Mouse (Mus musculus) heart, postnatal 25 days (tissue): ENCODE results near the gene Csmd2. TPM values are rescaled to one million over a fixed set of nuclear protein-coding genes. Genes with fewer than 3 reads are reported as not detected.

Experiments
- DNase-seq: peaks from one replicate; pipeline ENCODE4 v3.0.0; 2022; ENCODE audit warnings: low spot score
- intact Hi-C: fragments of 180-260 bp; cut with DNase I; formaldehyde crosslinking; loops from one replicate; pipeline ENCODE4 v1.15.1; 2025
- total RNA-seq, 2 experiments: library from RNA; stranded (reverse); gene quantifications; 2 replicates each; pipeline ENCODE4 v1.2.3; 2021

Gene Csmd2
- total RNA-seq = under 1 TPM; 0.03 to 0.06 TPM

DNA sequence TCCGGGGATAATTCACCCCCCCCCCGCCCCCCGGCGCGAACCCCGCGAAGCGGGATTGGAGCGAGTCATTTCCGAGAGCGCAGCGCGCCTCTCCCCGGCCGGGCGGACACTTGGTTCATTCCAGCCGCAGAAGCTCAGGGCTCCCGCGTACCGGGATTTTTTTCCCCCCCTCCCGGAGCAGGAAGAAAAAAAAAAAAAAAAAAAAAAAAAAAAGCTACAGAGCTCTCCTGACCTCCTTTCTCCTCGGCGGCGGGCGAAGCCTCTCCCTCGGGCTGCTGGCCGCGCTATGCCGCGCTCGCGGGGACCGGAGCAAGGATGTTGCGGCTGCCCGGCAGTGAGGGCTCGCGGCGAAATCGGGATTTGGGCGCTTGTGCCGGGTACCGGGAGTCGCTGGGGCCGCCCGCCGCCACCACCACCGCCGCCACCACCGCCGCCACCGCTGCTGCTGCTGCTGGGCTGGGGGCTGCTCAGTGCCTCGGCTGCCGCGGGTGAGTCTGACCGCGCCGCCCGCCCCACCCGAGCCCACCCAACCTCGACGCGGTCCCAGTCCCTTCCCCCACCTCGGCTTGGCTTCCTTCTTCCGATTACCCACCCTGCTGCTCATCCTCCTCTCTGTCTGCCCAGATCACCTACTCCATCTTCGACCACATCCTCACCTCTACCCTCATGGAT is at the start of gene Csmd2:
TSS of gene Csmd2 (plus strand) at position 74 of the 672 bp plus-strand sequence.
- intact Hi-C loops = no loop called here
- DNase-seq = no peak

DNA sequence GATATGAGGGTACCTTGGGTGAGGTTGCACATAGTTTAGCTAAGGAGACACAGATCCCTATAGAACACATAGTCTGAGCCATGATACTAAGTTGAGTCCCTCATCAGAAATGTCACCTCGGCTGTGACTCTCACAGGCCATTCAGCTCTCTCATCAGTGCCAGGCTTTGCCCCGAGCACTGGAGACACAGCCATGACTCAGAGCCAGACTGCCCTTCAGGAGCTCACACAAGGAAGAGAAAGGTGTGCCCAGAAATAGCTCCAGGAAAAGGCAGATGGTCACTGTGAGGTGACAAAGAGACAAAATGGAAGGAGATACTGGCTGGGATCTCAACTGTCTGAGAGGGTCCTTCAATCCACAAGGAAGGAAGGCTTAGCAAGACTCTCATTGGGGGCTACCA is 40.0 kb upstream of the Csmd2 start:
- no peak for DNase-seq
- intact Hi-C loops = no loop called here

DNA sequence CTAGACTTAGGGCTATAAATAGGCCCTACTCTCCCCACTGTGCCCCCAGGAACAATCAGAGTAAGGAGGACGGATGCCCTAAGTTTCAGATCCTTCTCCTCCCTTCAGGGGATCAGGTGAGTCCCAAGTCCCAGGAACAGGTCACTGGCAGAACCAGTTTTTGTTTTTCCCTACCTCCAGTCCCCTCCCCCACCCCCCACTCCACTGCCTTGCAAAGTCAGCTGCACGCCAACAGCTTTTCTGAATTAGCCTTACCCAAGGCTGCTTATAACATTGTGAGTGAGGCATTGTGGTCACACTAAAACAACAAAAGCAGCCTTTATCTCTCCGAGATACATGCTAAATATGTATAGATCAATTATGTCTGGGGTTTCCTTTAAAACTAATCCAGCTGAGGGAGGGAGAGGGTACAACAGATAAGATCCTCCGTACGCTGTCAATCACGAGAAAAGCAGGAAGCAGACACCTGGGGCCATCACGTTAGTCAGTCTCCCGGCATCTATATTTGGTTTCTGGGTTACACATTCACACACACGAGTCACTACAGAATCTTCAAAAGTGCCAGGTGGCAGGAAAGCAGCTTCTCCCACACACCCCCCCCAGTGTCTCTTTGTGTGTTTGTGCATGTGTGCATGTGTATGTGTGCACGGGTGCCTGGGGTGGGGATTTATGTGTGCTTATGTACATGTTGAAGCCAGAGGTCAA is 34.5 kb upstream of the Csmd2 start:
- no peak for DNase-seq
- intact Hi-C loops = no loop called here

DNA sequence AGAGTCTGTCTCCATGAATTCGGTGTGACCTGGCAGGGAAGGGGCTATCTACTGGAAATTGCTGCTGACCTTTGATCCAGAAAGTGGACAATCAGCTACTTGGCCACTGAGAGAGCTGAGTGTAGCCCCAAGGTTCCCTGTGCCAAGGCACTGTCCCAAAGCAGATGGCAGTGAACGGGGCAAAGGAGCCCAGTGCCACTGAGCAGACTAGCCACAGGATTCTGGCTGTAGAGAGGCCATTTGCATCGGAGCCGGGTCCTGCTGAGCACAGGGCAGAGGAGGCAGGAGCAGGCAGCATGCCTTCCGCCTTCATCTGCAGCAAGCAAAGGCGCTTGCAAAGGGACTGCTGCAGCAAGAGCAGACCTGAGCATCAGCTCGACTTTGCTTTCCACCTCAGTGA is 18.6 kb upstream of the Csmd2 start:
- intact Hi-C loops = no loop called here
- DNase-seq = no peak

DNA sequence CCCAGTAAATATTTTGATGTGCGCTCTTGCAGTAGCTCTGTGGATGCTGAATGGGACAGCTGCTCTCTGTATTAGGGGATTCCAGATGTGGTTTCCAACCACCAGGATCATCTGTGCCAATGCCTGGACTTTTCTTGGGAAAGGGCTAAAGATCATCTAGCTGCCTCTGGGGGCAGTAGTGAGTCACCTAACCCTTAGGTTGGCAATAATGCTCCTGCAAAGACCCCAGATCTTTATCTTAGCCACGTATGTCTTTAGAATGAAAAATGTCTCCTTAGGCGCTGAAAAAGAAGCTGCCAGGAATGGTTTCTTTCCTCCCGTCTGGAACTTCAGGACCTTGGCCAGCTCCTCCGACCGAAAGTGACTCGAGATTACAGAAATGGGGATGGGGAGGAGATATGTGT is 17.6 kb upstream of the Csmd2 start:
- intact Hi-C loops = no loop called here
- no peak for DNase-seq

DNA sequence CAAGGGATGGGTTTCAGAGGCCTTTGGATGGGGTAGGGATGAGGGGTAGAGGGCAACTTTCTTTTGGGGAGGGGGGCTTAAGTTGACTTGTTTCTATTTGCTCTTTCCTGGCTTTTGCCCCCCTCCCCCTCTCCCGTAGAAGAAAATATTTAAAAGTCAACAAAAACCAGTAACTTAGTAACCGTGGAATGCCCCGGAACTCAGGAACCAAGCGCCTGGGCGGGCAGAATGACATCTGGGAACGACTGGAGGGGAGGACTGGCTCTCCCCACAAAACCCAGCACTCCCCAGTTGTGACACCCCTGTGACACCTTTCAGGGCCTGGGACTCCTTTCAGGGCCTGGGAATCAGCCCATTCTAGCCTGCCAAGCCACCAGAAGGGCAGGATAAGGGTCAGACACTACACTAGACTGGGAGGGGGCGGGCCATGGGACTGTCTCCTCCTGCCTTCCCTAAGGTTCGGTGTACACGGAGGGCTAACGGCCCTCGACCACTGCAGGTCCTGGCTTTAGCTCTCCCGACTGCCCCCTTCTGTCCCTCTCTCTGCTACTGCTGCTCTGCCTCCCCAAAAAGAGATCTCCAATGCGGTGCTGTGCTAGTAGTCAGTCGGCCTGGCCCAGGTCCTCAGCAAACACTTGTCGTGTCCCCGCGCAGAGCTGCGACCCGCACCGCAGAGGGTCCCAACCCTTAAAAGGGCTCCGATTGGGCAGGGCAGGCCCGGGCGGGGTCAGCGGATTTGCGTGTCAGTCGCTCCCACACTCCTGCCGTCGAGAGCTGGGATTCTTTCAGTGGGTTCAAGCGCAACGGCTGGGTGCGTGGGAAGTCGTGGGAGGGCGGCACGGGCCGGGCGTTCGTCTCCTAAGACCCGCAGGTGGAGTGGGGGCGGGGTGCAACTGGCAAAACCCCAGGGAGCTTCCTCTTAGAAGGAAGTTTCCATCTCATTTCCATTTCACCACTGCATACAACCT is 16.5 kb upstream of the Csmd2 start, which contains the start of gene CK137956:
TSS of gene CK137956 (minus strand) at position 51 of the 968 bp plus-strand sequence.
- intact Hi-C loops = no loop called here
- no peak for DNase-seq

DNA sequence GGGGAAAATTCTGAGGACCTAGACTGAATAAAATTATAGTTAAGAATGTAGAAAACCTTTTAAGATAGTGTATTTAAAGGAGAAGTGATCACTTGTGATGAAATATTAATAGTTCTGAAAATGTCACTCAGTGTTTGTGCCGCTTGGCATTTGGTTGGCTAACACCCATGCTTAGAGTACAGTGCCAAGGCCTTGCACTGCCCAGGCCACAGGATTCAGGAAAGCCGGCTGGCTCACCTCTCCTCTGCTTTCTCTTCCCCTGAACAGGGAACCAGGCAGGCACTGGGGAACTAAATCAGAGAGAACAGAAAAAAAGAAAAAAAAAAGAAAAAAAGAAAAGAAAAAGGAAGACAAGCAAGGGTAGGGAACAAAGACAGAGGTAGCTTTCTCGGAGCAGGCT is 14.7 kb upstream of the Csmd2 start:
- no peak for DNase-seq
- intact Hi-C loops = no loop called here

DNA sequence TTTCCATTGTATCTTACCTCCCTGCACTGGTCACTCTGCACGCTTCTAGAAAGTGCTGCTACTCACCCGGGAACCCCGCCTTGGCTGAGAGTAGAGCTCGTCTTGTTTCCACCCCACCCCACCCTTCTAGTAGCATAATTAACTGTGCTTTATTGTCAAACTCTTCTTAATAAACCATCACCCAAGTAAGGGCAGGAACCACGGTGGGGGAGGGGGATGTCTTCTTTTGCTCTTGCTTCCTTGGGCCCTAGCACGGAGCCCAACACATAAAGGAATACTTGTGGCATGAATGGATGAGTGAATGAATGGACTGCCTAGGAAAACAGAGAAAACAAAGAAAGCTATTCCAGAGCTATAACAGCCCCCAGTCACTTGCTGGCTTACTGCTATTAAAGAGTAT is 6.5 kb upstream of the Csmd2 start:
- intact Hi-C loops = no loop called here
- no peak for DNase-seq

DNA sequence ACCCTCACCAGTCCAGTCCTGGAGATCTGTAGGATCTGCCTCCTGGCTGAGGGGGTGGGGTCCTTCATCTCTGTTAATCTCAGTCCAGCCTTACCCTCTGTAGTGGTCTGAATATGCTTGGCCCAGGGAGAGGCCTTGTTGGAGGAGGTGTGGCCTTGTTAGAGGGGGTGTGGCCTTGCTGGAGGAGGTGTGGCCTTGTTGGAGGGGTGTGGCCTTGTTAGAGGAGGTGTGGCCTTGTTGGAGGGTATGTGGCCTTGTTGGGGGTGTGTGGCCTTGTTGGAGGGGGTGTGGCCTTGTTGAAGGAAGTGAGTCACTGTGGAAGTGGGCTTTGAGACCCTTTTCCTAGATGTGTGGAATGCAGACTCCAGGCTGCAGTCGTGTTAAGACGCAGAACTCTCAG is 3.2 kb upstream of the Csmd2 start:
- intact Hi-C loops = no loop called here

DNA sequence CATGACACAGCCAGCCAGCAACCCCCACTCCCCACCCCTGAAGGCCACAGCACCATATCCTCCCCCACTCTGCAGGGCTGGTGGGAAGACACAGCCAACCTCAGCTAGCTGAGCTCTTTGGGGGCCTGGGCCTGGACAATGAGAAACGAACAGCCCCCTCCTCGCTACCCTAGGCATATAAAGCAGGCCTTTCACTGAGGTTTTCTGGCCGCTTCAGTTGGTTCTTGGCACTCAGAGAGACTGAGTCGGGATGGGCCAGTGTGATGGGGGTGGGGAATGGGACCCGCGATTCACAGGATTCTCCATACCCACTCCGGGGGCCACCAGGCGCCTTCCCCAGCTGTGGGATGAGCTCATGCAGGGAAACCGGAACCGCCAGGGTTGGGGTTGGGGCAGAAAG is 1.8 kb upstream of the Csmd2 start:
- DNase-seq = no peak
- intact Hi-C loops = no loop called here

More for the DNA sequence above, 3.2 kb upstream of the Csmd2 start:
- DNase-seq = no peak

DNA sequence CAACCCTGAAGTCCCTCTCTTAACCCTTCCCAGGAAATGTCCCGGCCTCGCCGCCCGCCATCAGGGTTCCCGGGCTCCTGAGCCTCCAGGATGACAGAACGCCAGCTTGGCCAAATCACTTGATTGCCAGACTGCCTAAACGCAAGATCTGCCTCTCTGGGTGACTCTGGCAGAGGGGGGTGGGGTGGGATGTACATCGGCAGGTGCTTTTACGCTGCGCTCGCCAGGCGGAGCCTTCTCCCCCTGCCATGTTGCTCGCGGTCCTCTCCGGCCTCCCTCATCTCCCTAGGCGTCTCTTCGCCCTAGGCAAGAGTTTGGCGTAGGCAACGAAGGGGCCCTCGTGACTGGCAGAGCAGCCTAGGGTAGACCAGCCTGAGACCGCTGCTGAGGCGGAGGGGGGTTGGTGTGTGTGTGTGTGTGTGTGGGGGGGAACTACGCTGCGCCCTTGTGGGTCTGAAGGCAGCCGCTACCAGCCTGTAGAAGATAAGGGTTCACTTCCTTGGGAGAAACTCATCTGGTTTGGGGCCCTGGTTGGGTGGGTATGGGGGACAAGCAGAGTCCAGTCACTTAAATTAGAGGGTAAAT is 1.1 kb upstream of the Csmd2 start:
- no peak for DNase-seq
- intact Hi-C loops = no loop called here

DNA sequence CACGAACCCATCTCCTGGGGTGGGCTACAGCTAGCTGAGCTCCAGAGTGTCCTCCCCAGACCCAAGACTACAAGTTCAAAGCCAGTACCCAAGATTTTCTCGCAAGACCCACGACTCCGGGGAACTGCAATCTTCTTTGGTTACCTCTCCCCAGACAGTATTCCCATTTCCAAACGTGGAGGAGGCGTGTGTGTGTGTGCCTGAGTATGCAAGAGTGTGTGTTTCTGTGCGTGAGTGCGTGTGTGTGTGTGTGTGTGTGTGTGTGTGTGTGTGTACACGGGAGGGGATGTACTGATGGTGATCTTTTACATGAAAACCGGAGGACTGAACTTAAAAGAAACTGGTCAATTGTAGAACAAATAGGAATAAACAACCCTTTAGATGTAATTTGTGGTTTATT is 387 bp upstream of the Csmd2 start:
- no peak for DNase-seq
- intact Hi-C loops = no loop called here

DNA sequence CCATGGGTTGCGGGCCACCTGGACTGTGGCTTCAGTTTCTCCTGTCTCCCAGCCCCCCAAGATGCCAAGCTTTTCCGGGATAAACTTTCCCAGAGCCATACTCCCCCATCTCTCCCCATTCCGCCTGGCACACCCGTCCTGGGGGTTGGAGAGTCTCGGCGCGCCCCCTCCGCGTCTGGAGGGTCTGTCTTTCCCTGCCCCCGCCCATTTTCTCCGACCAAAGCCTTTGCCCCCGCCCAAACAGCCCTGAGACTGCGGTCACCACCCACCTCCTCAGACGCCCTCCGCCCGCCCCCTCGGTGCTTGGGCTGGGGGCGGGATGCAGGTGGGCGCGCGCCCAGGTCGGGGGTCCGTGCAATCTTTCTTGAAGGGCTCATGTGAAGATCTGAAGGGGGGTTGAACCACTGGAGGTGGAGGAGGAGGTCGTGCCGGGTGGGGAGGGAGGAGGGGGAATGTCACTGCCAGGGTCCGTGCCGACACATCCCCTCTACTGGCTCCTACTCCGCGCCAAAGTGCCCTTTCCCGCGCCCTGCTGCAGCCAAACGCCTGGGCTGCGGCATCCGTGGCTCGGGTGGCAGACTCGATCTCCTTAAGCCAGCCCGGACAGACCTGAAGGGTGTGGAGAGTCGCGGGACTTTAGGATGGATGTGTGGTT is 996 bp downstream of the Csmd2 start:
- intact Hi-C loops = no loop called here
- DNase-seq = no peak

DNA sequence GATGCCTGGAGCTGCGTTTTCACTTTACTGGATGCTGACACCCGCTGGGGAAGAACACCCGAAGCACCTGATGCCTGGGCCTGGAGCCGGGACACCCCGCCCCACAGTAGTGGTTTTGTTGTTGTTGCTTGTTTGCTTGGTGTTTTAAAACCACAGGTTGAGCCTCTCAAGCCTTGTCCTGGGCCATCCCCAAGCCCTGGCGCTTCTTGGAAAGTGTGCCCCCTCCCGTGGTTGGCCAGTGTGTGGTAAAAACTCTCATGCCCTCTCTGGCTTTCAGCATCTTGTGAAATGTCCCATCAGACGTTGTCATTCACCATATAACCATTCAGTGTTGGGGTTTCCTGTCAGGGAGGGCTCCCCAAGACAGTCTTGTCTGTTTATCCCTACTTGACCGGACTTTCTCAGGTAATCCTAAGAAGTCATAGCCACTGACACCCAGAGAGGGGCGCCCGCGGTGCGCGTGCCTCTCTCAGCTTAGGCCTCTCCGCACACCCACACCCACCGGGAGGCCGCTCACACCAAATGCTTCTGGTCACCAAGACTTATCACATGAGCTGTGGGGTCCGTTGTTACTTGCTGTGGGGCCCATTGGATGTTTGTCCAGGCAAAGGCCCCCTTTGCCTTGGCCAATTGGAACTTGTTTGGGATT is 1.8 kb downstream of the Csmd2 start:
- intact Hi-C loops = no loop called here
- DNase-seq = no peak

DNA sequence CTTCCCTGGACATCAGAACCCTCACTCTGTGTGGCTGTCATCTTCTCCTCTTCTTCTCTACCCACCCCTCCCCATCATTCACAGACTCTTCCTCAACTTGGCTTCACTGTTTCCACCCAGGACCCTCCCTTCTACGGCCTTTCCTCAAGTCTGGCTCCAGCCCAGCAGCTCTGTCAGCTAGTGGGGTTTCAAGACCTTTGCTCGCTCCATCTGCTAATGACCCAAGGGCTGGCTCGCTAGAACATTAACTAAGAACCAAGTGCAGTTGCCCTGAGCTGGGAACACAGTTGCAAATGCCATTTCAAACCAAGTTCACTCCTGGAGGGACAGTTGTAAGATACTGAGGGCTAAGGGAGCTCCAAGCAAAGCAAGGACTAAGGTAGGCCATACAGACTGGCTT is 11.6 kb downstream of the Csmd2 start:
- intact Hi-C loops = no loop called here
- DNase-seq = no peak

DNA sequence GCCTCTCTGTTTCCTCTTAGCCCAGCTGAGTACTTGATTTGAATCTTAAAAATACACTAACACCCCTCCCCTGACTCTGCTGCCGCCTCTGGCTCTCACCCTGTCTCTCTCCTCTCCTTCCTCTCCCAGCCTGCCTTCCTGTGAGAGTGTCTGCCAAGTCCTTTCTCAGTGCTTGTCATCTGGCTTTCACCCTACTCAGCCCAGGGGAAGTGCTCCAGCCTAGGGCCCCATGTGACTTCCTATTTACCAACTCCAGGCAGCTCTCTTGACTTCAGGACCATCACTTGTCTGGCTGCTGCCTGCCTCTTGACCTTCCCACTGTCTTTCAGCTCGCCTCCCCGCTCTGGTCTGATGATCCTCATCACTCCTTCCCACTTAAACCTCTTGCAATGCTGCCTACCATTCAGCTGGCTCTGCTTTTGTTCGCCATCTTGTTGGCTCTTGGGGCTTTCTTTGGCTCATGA is 15.0 kb downstream of the Csmd2 start:
- no peak for DNase-seq
- intact Hi-C loops = no loop called here

DNA sequence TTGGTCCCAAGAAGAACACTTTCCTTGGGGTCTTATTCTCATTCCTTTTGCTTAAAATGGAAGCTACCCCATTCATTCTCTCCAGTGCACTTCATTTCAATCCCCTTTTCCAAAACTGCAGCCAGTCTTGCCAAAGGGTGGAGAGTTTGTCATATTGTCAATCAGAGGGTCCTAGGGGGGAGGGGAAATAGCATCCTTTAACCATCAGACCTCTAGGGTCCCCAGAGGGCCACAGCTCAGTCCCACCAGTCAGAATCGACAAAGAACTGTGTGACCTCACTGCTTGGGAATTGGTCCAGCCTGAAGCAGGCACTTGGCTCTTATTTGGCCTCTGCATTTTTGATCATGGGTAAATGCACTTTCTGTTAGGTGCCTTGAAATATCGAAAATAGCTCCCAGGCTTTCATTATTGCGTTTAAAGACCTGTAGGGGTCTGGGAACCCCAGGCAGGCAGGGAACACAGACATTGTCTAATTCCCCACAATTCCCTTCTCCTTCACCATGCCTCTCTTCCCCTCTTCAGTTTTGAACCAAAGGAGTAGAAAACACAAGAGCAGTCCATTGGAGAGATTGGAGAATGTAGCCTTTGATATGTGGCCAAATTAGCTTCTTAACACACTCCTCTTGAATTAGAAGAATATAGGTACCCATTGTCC is 17.3 kb downstream of the Csmd2 start:
- no peak for DNase-seq
- intact Hi-C loops = no loop called here

DNA sequence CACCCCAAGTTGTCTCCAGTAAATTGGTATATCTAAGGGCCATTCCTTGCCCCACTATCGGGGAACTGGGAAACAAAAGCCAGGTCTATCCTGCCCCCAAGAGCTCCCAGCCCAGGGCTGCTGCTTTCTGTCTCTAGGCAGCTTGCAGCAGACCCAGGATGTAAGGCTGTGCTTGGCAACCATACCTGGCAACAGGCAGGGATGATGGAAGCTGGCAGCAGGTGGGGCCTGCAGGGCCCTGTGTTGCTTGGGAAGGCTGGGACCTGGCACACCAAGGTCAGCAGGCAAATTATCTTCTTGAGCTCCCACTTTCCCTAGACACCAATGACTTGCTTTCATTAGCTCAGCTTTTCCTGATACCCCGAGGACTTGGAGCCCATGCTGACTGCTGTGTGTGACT is 31.8 kb downstream of the Csmd2 start:
- intact Hi-C loops = no loop called here
- no peak for DNase-seq

DNA sequence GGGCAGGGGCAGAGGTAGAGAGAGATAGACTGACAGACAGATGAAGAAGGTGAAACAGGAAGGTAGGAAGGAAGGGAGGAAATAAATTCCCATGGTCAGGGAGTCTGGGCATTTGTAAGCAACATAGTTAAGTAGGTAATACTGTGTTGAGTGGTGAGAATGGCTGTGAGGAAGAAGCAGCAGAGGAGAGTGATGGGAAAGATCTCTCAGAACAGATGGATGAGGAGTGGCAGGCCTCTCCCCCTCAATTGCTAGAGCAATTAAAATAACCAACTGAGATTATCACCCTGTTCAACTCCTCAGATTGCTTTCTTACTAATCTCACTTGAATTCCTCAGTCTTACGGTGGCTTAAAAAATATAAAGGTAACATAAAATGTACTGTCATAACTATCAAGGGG is 40.6 kb downstream of the Csmd2 start:
- intact Hi-C loops = no loop called here

More for the DNA sequence above, 40.6 kb downstream of the Csmd2 start:
- no peak for DNase-seq
